Mouse (Mus musculus): ENCODE data around the gene Gtpbp1.

- TF ChIP-seq POLR2A (IDR thresholded peaks at IDR 0.05; ENCODE audit: control insufficient read depth, low read depth, low read length): no peak
- TF ChIP-seq CTCF (IDR thresholded peaks at IDR 0.05; ENCODE audit: control insufficient read depth, insufficient read depth, insufficient replicate concordance, low read depth, low read length): no peak
These were observed 26.1 kb downstream of the Gtpbp1 start for GRCm38 (mm10) chr15:79716710-79717109.
